Comparison of ENCODE assay signal across 9 mouse cellular contexts in the genomic region with DNA sequence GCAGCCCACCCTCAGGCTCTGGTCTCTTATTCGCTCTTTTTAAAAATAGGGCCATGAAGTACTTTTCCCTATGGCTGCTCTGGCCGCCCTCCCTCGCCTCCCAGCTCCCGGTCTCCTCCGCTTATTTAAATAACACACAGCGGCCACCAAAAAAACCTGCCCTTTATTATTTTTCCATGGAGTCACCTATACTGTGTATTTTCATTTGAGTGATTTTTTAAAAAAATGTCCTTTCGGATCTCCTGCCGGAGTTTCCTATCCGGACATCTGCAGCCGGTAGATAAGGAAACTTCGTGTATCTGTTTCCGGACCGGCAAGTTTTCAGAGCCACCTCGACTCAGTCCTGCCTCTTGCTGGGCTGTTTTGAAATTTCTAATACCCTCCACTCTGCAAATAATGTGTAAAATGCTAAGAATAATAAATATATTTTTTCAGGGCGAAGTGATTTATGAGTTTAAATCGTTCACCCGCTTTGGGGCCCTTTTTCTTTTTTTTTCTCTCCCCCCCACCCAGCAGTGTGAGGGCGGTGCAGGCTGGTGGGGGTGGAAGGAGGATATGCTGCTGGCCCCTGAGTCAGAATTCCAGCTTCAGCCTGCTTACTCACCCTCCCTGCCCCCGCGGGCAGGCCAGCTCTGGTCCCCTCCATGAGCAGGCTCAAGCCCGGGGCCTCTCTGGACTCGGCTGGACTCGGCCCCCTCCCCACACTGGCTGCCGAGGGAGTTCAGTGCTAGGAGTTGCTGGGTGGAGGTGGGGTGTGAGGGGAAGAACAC. TPM values are rescaled to one million over a fixed set of nuclear protein-coding genes. Genes with fewer than 3 reads are reported as not detected.
A peak's percentile ranks its signal among the peaks of the same experiment; 100 is the strongest.
DNase-seq lines count a peak whose midpoint lies in the region; ATAC-seq and TF ChIP-seq lines count a peak whose summit lies in the region.
"Had no signal": no experiment of that assay in that cellular context is flagged by ENCODE, and none has a peak within 500 bp of the region (broad histone marks: within the 10 kb centered on the region; RNA-seq: fewer than 3 reads in every experiment).

No protein-coding gene starts in this region.

- DNase-seq in 416B (ENCODE audit: low read depth): peak; percentile 99
- DNase-seq in brain, embryonic 14.5 days (ENCODE audit: low read depth): peak; percentile 38
- DNase-seq in kidney, postnatal 0 days (ENCODE audit: low spot score): peak; percentile 66
- peak; percentile 79 for DNase-seq in lung, postnatal 25 days (ENCODE audit: low spot score)
- DNase-seq in thymus, postnatal 36 days: no peak
- no peak for DNase-seq in right cerebral cortex, postnatal 36 days (ENCODE audit: low spot score in 2 of 2)
- DNase-seq in gastrocnemius, postnatal 14 days: no peak

- H3K9ac ChIP-seq in heart, embryonic 13.5 days: peak overlapping the region; percentile 63
- H3K9ac ChIP-seq in kidney, postnatal 0 days (ENCODE audit: low read depth, low read length): 0 out of 2 replicates have a peak overlapping the region, but pooled peaks have one; percentile 18

- intact Hi-C loops in gastrocnemius, postnatal 14 days (cut with DNase I; ENCODE audit: low total_unique reads): loop anchor here (5.0 kb wide), 1 partner anchor 39 kb away; no protein-coding TSS in a partner anchor

- H3K27me3 ChIP-seq in heart, embryonic 13.5 days (replicated peaks): peaks cover 98% of the 10 kb centered on the region
- peaks cover 62% of the 10 kb centered on the region for H3K27me3 ChIP-seq in kidney, postnatal 0 days (ENCODE audit: insufficient read depth, low read length)

- no peak for TF ChIP-seq CTCF in brain, embryonic 14.5 days (IDR thresholded peaks at IDR 0.05; ENCODE audit: borderline replicate concordance, extremely low read depth, insufficient read depth, insufficient read length)
- no peak for TF ChIP-seq CTCF in kidney, postnatal 0 days (IDR thresholded peaks at IDR 0.05; ENCODE audit: low read depth)

- peak overlapping the region; percentile 81 for H3K4me2 ChIP-seq in heart, embryonic 13.5 days
- peak overlapping the region; percentile 73; the same call in 1 of the 2 replicates for H3K4me2 ChIP-seq in kidney, postnatal 0 days (ENCODE audit: low read length)

- TF ChIP-seq POLR2A in brain, embryonic 14.5 days (IDR thresholded peaks at IDR 0.05; ENCODE audit: borderline replicate concordance, extremely low read depth, insufficient read depth, insufficient read length, poor library complexity, severe bottlenecking): no peak

- peak overlapping the region; percentile 84 for H3K27ac ChIP-seq in heart, embryonic 13.5 days (replicated peaks)
- H3K27ac ChIP-seq in kidney, postnatal 0 days: peak overlapping the region; percentile 79

- H3K36me3 ChIP-seq in heart, embryonic 13.5 days: no peaks in the 10 kb centered on the region
- H3K36me3 ChIP-seq in kidney, postnatal 0 days (ENCODE audit: insufficient read depth, low read length): no peaks in the 10 kb centered on the region

- 2% methylated on average over 24 of the region's 24 CpGs for WGBS in heart, embryonic 13.5 days
- 4% methylated on average over 24 of the region's 24 CpGs for WGBS in kidney, postnatal 0 days

- peaks cover 49% of the 10 kb centered on the region for H3K4me1 ChIP-seq in heart, embryonic 13.5 days
- H3K4me1 ChIP-seq in kidney, postnatal 0 days (replicated peaks; ENCODE audit: insufficient read depth, low read length): peaks cover 19% of the 10 kb centered on the region; the same call in 1 of the 2 replicates

- H3K9me3 ChIP-seq in heart, embryonic 13.5 days: no peaks in the 10 kb centered on the region
- H3K9me3 ChIP-seq in kidney, postnatal 0 days (replicated peaks; ENCODE audit: low read length): no peaks in the 10 kb centered on the region

- H3K4me3 ChIP-seq in heart, embryonic 13.5 days: peak overlapping the region; percentile 60
- H3K4me3 ChIP-seq in kidney, postnatal 0 days (replicated peaks; ENCODE audit: low read depth, low read length): 0 out of 2 replicates have a peak overlapping the region, but pooled peaks have one; percentile 9

- peak; percentile 41; the same call in 1 of the 2 replicates for ATAC-seq in heart, embryonic 13.5 days (ENCODE audit: extremely low read depth, insufficient number of reproducible peaks, low FRiP score, low TSS enrichment)
- no peak; the same call in 1 of the 2 replicates for ATAC-seq in kidney, postnatal 0 days (replicated peaks; ENCODE audit: low FRiP score, low read depth)

RNA-seq across cellular contexts. Expression of a gene that starts 9.4 kb away (rescaled TPM):
- 11.4 and 15.6 TPM in 2 replicates for polyA plus RNA-seq in brain, embryonic 14.5 days (2012; rRNA removed)
- polyA plus RNA-seq in heart, embryonic 13.5 days (2015; fragmentation: Nextera tagmentation; extraction: Ambion mirVana): 14.3 and 17.6 TPM in 2 replicates
- polyA plus RNA-seq in kidney, postnatal 0 days (2015; fragmentation: Nextera tagmentation; extraction: Ambion mirVana): 56.3 and 64.3 TPM in 2 replicates
- 1 to 10 TPM; 5.4 to 7.4 TPM for total RNA-seq in gastrocnemius, postnatal 14 days (2021)

RNA-seq across cellular contexts. Expression of a gene that starts 19.0 kb away (rescaled TPM):
- not detected in 2 replicates for polyA plus RNA-seq in brain, embryonic 14.5 days (2012; rRNA removed)
- not detected in 2 replicates for polyA plus RNA-seq in heart, embryonic 13.5 days (2015; fragmentation: Nextera tagmentation; extraction: Ambion mirVana)
- not detected in 2 replicates for polyA plus RNA-seq in kidney, postnatal 0 days (2015; fragmentation: Nextera tagmentation; extraction: Ambion mirVana)
- total RNA-seq in gastrocnemius, postnatal 14 days (2021): not detected
- total RNA-seq: adrenal gland, adult 18-20 months had no signal

Comparison
In these comparisons a context has a peak if more than half of its experiments do, and no peak if none do; other contexts are left out.
1. DNase-seq: peak in 416B (single experiment), brain, embryonic 14.5 days (single experiment), kidney, postnatal 0 days (single experiment) and lung, postnatal 25 days (single experiment); none in thymus, postnatal 36 days (0 of 2), right cerebral cortex, postnatal 36 days (0 of 2) and gastrocnemius, postnatal 14 days (single experiment).